Mouse (Mus musculus) MEL (cell line): ENCODE results near the gene Mtmr10. TPM values are rescaled to one million over a fixed set of nuclear protein-coding genes. Genes with fewer than 3 reads are reported as not detected.

Source experiments
- DNase-seq: peaks from one replicate; pipeline ENCODE4 v3.0.0; 2011; ENCODE audit warnings: low read depth, low spot score
- H3K27ac ChIP-seq: 2 replicates; pipeline ENCODE4 v1.5.1; 2012; ENCODE audit warnings: low read depth, mild to moderate bottlenecking, control low read depth, low read length, moderate library complexity; ENCODE audit not compliant: control insufficient read depth
- H3K27me3 ChIP-seq, 2 experiments: fragments of 150-350 bp in 1 of 2; sonication (generic) in 1 of 2; 2 replicates each; pipeline ENCODE4 v1.6.1; 2012; ENCODE audit warnings: low read length in 2 of 2, mild to moderate bottlenecking in 2 of 2, improper control_type of control experiment in 1 of 2, moderate library complexity in 1 of 2; ENCODE audit not compliant: insufficient read depth in 2 of 2, control insufficient read depth in 1 of 2
- H3K36me3 ChIP-seq, 2 experiments: 2 replicates each; pipeline ENCODE4 v1.6.1; 2012 to 2014; ENCODE audit warnings: low read length in 2 of 2, improper control_type of control experiment in 1 of 2, inconsistent platforms in 1 of 2, mild to moderate bottlenecking in 1 of 2; ENCODE audit not compliant: insufficient read depth in 2 of 2, control insufficient read depth in 1 of 2
- H3K4me1 ChIP-seq, 2 experiments: fragments of 150-350 bp in 1 of 2; sonication (generic) in 1 of 2; 2 replicates each; pipeline ENCODE4 v1.6.1; 2012; ENCODE audit warnings: low read length in 2 of 2, improper control_type of control experiment in 1 of 2, mild to moderate bottlenecking in 1 of 2; ENCODE audit not compliant: insufficient read depth in 2 of 2, control insufficient read depth in 1 of 2
- H3K4me3 ChIP-seq, 2 experiments: fragments of 150-350 bp in 1 of 2; sonication (generic) in 1 of 2; 2 replicates each; pipeline ENCODE4 v1.5.1; 2012; ENCODE audit warnings: low read depth in 2 of 2, low read length in 2 of 2, mild to moderate bottlenecking in 2 of 2, moderate library complexity in 2 of 2, control low read depth in 1 of 2, improper control_type of control experiment in 1 of 2; ENCODE audit not compliant: control insufficient read depth in 1 of 2, insufficient read depth in 1 of 2
- H3K79me2 ChIP-seq: 2 replicates; pipeline ENCODE4 v1.6.1; 2012; ENCODE audit warnings: mild to moderate bottlenecking, low read length, moderate library complexity; ENCODE audit not compliant: control insufficient read depth, poor library complexity, insufficient read depth
- H3K9ac ChIP-seq: 2 replicates; pipeline ENCODE4 v1.6.1; 2012; ENCODE audit warnings: low read depth, mild to moderate bottlenecking, control low read depth, low read length, moderate library complexity; ENCODE audit not compliant: control insufficient read depth, poor library complexity, severe bottlenecking
- H3K9me3 ChIP-seq: fragments of 150-350 bp; sonication (generic); replicated peaks from 2 replicates; pipeline ENCODE4 v1.6.1; 2012; ENCODE audit warnings: mild to moderate bottlenecking, low read length, improper control_type of control experiment, moderate library complexity; ENCODE audit not compliant: insufficient read depth
- BHLHE40 ChIP-seq: IDR thresholded peaks from 2 replicates; pipeline ENCODE4 v1.6.1; 2012; ENCODE audit warnings: low read depth, mild to moderate bottlenecking, inconsistent platforms, low read length, improper control_type of control experiment, borderline replicate concordance
- CHD1 ChIP-seq: IDR thresholded peaks from 2 replicates; pipeline ENCODE4 v1.6.1; 2012; ENCODE audit warnings: low read depth, mild to moderate bottlenecking, inconsistent platforms, low read length, improper control_type of control experiment
- CTCF ChIP-seq, 3 experiments: IDR thresholded peaks in 2 of 3; conservative IDR thresholded peaks in 1 of 3; 2 replicates each; pipeline ENCODE4 v1.5.1; 2011 to 2012; ENCODE audit warnings: low read length in 3 of 3, low read depth in 2 of 3, mild to moderate bottlenecking in 2 of 3, improper control_type of control experiment in 1 of 3, inconsistent platforms in 1 of 3, mixed read lengths in 1 of 3, moderate library complexity in 1 of 3; ENCODE audit not compliant: control insufficient read depth in 1 of 3, insufficient read depth in 1 of 3, poor library complexity in 1 of 3, severe bottlenecking in 1 of 3
- E2F4 ChIP-seq: IDR thresholded peaks from 2 replicates; pipeline ENCODE4 v1.6.1; 2011; ENCODE audit warnings: low read depth, low read length, improper control_type of control experiment, borderline replicate concordance
- ELF1 ChIP-seq: IDR thresholded peaks from 2 replicates; pipeline ENCODE4 v1.6.1; 2014; ENCODE audit warnings: low read depth, mild to moderate bottlenecking, inconsistent platforms, low read length, improper control_type of control experiment, moderate library complexity
- GABPA ChIP-seq: IDR thresholded peaks from 2 replicates; pipeline ENCODE4 v1.6.1; 2012; ENCODE audit warnings: low read depth, mild to moderate bottlenecking, inconsistent platforms, low read length, improper control_type of control experiment, moderate library complexity
- HCFC1 ChIP-seq: IDR thresholded peaks from 2 replicates; pipeline ENCODE4 v1.6.1; 2012; ENCODE audit warnings: low read depth, mild to moderate bottlenecking, inconsistent platforms, low read length, improper control_type of control experiment, moderate library complexity
- JUND ChIP-seq: IDR thresholded peaks from 2 replicates; pipeline ENCODE4 v1.6.1; 2011; ENCODE audit warnings: low read depth, mild to moderate bottlenecking, improper control_type of control experiment, low read length
- KAT2A ChIP-seq: conservative IDR thresholded peaks from 2 replicates; pipeline ENCODE4 v1.6.1; 2012; ENCODE audit warnings: low read depth, low read length, improper control_type of control experiment, inconsistent platforms
- MAX ChIP-seq: IDR thresholded peaks from 2 replicates; pipeline ENCODE4 v1.6.1; 2011; ENCODE audit warnings: low read length, improper control_type of control experiment
- MYB ChIP-seq: IDR thresholded peaks from 2 replicates; pipeline ENCODE4 v1.6.1; 2011; ENCODE audit warnings: mild to moderate bottlenecking, low read depth, low read length, improper control_type of control experiment
- POLR2A ChIP-seq, 2 experiments: IDR thresholded peaks; 2 replicates each; pipeline ENCODE4 v1.6.1; 2011 to 2012; ENCODE audit warnings: low read length in 2 of 2, mild to moderate bottlenecking in 2 of 2, control low read depth in 1 of 2, improper control_type of control experiment in 1 of 2, low read depth in 1 of 2, moderate library complexity in 1 of 2; ENCODE audit not compliant: control insufficient read depth in 1 of 2, insufficient read depth in 1 of 2, poor library complexity in 1 of 2
- POLR2AphosphoS5 ChIP-seq: IDR thresholded peaks from 2 replicates; pipeline ENCODE4 v1.6.1; 2012; ENCODE audit warnings: low read depth, borderline replicate concordance, mild to moderate bottlenecking, inconsistent platforms, low read length, moderate library complexity, mixed read lengths
- RCOR1 ChIP-seq: IDR thresholded peaks from 2 replicates; pipeline ENCODE4 v1.6.1; 2012; ENCODE audit warnings: low read depth, mild to moderate bottlenecking, inconsistent platforms, low read length, improper control_type of control experiment
- SIN3A ChIP-seq: IDR thresholded peaks from 2 replicates; pipeline ENCODE4 v1.6.1; 2012; ENCODE audit warnings: low read length, improper control_type of control experiment, inconsistent platforms
- SMC3 ChIP-seq: IDR thresholded peaks from 2 replicates; pipeline ENCODE4 v1.6.1; 2011; ENCODE audit warnings: low read depth, low read length, improper control_type of control experiment
- TAL1 ChIP-seq: IDR thresholded peaks from 2 replicates; pipeline ENCODE4 v1.6.1; 2012; ENCODE audit warnings: mild to moderate bottlenecking, inconsistent platforms, low read length, moderate library complexity, mixed read lengths
- TBP ChIP-seq: IDR thresholded peaks from 2 replicates; pipeline ENCODE4 v1.8.0; 2011; ENCODE audit warnings: low read depth, low read length, improper control_type of control experiment
- TCF12 ChIP-seq: IDR thresholded peaks from 2 replicates; pipeline ENCODE4 v1.6.1; 2014; ENCODE audit warnings: low read depth, mild to moderate bottlenecking, inconsistent platforms, low read length, improper control_type of control experiment, moderate library complexity
- USF1 ChIP-seq: IDR thresholded peaks from 2 replicates; pipeline ENCODE4 v1.6.1; 2014; ENCODE audit warnings: low read depth, mild to moderate bottlenecking, inconsistent platforms, low read length, improper control_type of control experiment, moderate library complexity
- USF2 ChIP-seq, 2 experiments: IDR thresholded peaks; 2 replicates each; pipeline ENCODE4 v1.6.1; 2011 to 2012; ENCODE audit warnings: improper control_type of control experiment in 2 of 2, low read length in 2 of 2, borderline replicate concordance in 1 of 2, inconsistent platforms in 1 of 2, low read depth in 1 of 2, mild to moderate bottlenecking in 1 of 2; ENCODE audit not compliant: insufficient read depth in 1 of 2
- ZC3H11A ChIP-seq: IDR thresholded peaks from 2 replicates; pipeline ENCODE4 v1.6.1; 2012; ENCODE audit warnings: low read depth, mild to moderate bottlenecking, inconsistent platforms, low read length, improper control_type of control experiment
- ZNF384 ChIP-seq: IDR thresholded peaks from 2 replicates; pipeline ENCODE4 v1.6.1; 2012; ENCODE audit warnings: low read depth, mild to moderate bottlenecking, inconsistent platforms, low read length, improper control_type of control experiment
- polyA plus RNA-seq, 2 experiments: library from polyadenylated mRNA; stranded (reverse) in 1 of 2; unstranded in 1 of 2; fragments of >175 nt in 1 of 2; fragments of >200 nt in 1 of 2; gene quantifications; 2 replicates each; pipeline versions ENCODE4 v1.2.1 to v1.2.4; 2012; ENCODE audit warnings: low replicate concordance in 2 of 2, low read depth in 1 of 2; ENCODE audit not compliant: insufficient read length in 2 of 2, insufficient read depth in 1 of 2, missing spikeins in 1 of 2
- total RNA-seq: library from RNA; depleted of rRNA; stranded (reverse); fragments of 300-350 nt; gene quantifications from 2 replicates; pipeline ENCODE4 v1.2.3, GENCODE M21; 2012

Gene Mtmr10
- total and polyA plus RNA-seq, 3 experiments: 1.7 to 2.4 TPM; not detected in 1

DNA sequence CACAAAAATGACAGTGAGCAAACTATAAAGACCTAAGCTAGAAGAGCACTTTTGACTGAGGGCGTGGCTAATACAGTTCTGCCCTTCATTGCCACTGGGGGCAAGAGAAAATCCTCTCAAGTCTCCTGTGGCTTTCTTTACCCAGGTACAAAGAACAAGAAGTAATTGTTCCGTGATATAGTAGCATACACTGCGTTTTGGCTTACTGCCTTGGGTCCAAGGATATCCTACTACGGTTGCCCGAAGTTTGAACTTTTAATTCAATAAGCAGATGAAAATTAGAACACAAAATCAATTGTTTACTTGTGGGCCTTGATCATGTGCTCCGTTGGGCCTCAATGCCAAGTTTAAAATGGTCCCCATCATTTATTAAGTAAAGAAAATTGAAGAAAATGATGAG, 3.0 kb downstream of the Mtmr10 start:
- no peak overlapping the region for H3K9ac ChIP-seq
- no peaks in the 10 kb centered on the region for H3K27me3 ChIP-seq
- no peak overlapping the region for H3K4me3 ChIP-seq
- H3K9me3 ChIP-seq: no peaks in the 10 kb centered on the region
- H3K4me1 ChIP-seq: peaks cover 5 to 7% of the 10 kb centered on the region in 2 experiments
- no peak for DNase-seq
- H3K36me3 ChIP-seq: peaks cover 0 to 3% of the 10 kb centered on the region in 2 experiments; a peak in 1 of 4 replicates
- H3K79me2 ChIP-seq: no peaks in the 10 kb centered on the region; the same call in 1 of the 2 replicates
- TF ChIP-seq GABPA (no peak), RCOR1 (no peak), SMC3 (no peak), USF2 (IDR thresholded peaks at IDR 0.05; ENCODE audit: borderline replicate concordance in 1 of 2, insufficient read depth in 1 of 2, low read depth in 1 of 2, low read length in 2 of 2) (no peak), ZC3H11A (no peak), TCF12 (no peak)
- H3K27ac ChIP-seq: no peak overlapping the region

DNA sequence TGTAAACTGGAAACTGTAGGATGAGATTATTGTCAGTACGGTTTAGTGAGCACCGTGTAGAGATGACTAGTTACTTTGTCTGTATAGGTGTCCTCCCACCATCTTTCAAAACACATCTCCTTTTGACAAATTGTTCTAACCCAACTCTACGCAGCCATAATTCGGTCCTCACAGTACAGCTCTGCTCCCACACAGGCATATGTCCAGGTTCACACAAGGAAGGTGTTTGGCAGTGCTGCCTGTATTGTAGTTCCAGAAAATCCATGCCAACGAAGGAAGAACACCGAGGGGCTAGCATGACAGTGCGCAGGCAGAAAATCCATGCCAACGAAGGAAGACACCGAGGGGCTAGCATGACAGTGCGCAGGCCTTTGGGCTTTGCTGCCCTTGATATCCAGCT, 4.3 kb downstream of the Mtmr10 start:
- H3K4me1 ChIP-seq: peaks cover 5 to 7% of the 10 kb centered on the region in 2 experiments
- H3K9me3 ChIP-seq: no peaks in the 10 kb centered on the region
- no peak overlapping the region for H3K27ac ChIP-seq
- H3K4me3 ChIP-seq: no peak overlapping the region
- DNase-seq: no peak
- H3K79me2 ChIP-seq: no peaks in the 10 kb centered on the region; the same call in 1 of the 2 replicates
- peaks cover 0 to 3% of the 10 kb centered on the region in 2 experiments; a peak in 1 of 4 replicates for H3K36me3 ChIP-seq
- no peak for TF ChIP-seq TBP
- no peak for TF ChIP-seq ELF1
- no peak for TF ChIP-seq BHLHE40
- TF ChIP-seq ZC3H11A: no peak
- no peak for TF ChIP-seq MYB
- TF ChIP-seq CTCF (IDR thresholded peaks at IDR 0.05 in 2 of 3, conservative IDR thresholded peaks at IDR 0.05 in 1 of 3; ENCODE audit: control insufficient read depth in 1 of 3, insufficient read depth in 1 of 3, low read depth in 2 of 3, low read length in 3 of 3, poor library complexity in 1 of 3, severe bottlenecking in 1 of 3): no peak
- TF ChIP-seq USF2 (IDR thresholded peaks at IDR 0.05; ENCODE audit: borderline replicate concordance in 1 of 2, insufficient read depth in 1 of 2, low read depth in 1 of 2, low read length in 2 of 2): no peak
- no peak for TF ChIP-seq E2F4
- no peak for TF ChIP-seq CHD1
- no peak for TF ChIP-seq KAT2A
- TF ChIP-seq POLR2A (IDR thresholded peaks at IDR 0.05; ENCODE audit: control insufficient read depth in 1 of 2, insufficient read depth in 1 of 2, low read depth in 1 of 2, low read length in 2 of 2, poor library complexity in 1 of 2): no peak
- no peak for TF ChIP-seq HCFC1
- no peak for TF ChIP-seq SIN3A
- no peak for TF ChIP-seq ZNF384
- TF ChIP-seq TAL1: no peak
- no peak for TF ChIP-seq POLR2AphosphoS5
- TF ChIP-seq GABPA: no peak
- no peak for TF ChIP-seq USF1
- TF ChIP-seq MAX: no peak
- TF ChIP-seq JUND: no peak
- TF ChIP-seq, all 39 proteins: peak for 0
- no peaks in the 10 kb centered on the region for H3K27me3 ChIP-seq
- H3K9ac ChIP-seq: no peak overlapping the region
